Mouse (Mus musculus) forebrain, embryonic 12.5 days (tissue): ENCODE results near the gene Ntrk2. TPM values are rescaled to one million over a fixed set of nuclear protein-coding genes. Genes with fewer than 3 reads are reported as not detected.

ENCODE experiments used
- ATAC-seq: fragments of 200-750 bp; cut with Nextera tagmentation; 2 replicates; pipeline ENCODE4 v1.8.0; 2017; ENCODE audit warnings: moderate TSS enrichment; ENCODE audit not compliant: low FRiP score
- H3K27ac ChIP-seq: fragments of 300-500 bp; sonication (generic); 2 replicates; pipeline ENCODE4 v1.5.1; 2016; ENCODE audit warnings: mild to moderate bottlenecking
- H3K27me3 ChIP-seq: fragments of 300-500 bp; sonication (generic); 2 replicates; pipeline ENCODE4 v1.6.1; 2016; ENCODE audit warnings: mild to moderate bottlenecking
- H3K36me3 ChIP-seq: fragments of 300-500 bp; sonication (generic); replicated peaks from 2 replicates; pipeline ENCODE4 v1.6.1; 2016; ENCODE audit warnings: mild to moderate bottlenecking
- H3K4me1 ChIP-seq: fragments of 300-500 bp; sonication (generic); 2 replicates; pipeline ENCODE4 v1.6.1; 2016
- H3K4me2 ChIP-seq: fragments of 300-500 bp; sonication (generic); 2 replicates; pipeline ENCODE4 v1.6.1; 2016; ENCODE audit warnings: mild to moderate bottlenecking, moderate library complexity
- H3K4me3 ChIP-seq: fragments of 300-500 bp; sonication (generic); replicated peaks from 2 replicates; pipeline ENCODE4 v1.5.1; 2016; ENCODE audit warnings: mild to moderate bottlenecking
- H3K9ac ChIP-seq: fragments of 300-500 bp; sonication (generic); 2 replicates; pipeline ENCODE4 v1.6.1; 2016; ENCODE audit warnings: mild to moderate bottlenecking
- H3K9me3 ChIP-seq: fragments of 300-500 bp; sonication (generic); 2 replicates; pipeline ENCODE4 v1.6.1; 2016
- WGBS: fragments of 180-500 bp; shearing (Covaris S2); methylation state at CpG from one replicate; pipeline ENCODE4 v1.1.7; 2016; 5-methylcytosine and 5-hydroxymethylcytosine counted together
- polyA plus RNA-seq: library from polyadenylated mRNA; unstranded; fragments of >200 nt; fragmentation: Nextera tagmentation; extraction: Ambion mirVana; gene quantifications from 2 replicates; pipeline ENCODE4 v1.2.1, GENCODE M21; 2016

Ntrk2 gene
- polyA plus RNA-seq, 1 experiment from 2014 or later: 51.7 TPM

DNA sequence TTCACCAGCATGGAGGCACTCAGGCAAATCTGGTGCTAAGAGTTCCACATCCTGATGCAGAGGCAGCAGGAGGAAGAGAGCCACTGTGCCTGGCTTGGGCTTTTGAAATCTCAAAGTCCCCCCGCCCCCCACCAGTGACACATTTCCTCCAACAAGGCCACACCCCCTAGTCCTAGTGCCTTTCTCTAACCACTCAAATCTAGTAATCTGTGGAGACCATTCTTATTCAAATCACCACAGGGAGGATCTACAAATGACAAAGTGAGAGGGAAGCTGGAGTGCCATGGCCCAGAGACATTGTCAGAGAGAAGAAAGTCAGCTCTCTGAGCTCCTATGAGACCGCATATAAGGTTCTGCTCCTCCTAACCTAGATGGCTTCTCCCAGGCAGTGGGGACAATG is 105.6 kb downstream of the Ntrk2 start:
- H3K27me3 ChIP-seq: no peaks in the 10 kb centered on the region
- no peaks in the 10 kb centered on the region for H3K36me3 ChIP-seq
- 98% methylated on average over 2 of the region's 2 CpGs for WGBS
- peaks cover 8% of the 10 kb centered on the region; the same call in 1 of the 2 replicates for H3K4me1 ChIP-seq
- no peak overlapping the region for H3K9ac ChIP-seq
- no peaks in the 10 kb centered on the region for H3K9me3 ChIP-seq
- H3K4me3 ChIP-seq: no peak overlapping the region
- H3K27ac ChIP-seq: no peak overlapping the region
- ATAC-seq: no peak
- H3K4me2 ChIP-seq: no peak overlapping the region

DNA sequence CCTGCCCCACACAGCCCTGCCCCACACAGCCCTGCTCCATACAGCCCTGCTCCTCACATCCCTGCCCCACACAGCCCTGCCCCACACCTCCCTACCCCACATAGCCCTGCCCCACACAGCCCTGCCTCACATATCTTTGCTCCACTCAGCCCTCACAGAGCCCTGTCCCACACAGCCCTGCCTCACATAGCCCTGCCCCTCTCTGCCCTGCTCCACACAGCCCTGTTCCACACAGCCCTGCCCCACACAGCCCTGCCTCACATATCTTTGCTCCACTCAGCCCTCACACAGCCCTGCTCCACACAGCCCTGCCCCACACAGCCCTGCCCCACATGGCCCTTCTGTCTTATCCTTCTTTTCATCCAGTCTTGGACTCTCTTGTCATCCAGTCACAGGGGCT is 106.2 kb downstream of the Ntrk2 start:
- Histone ChIP-seq H3K9ac (no peak overlapping the region), H3K4me3 (no peak overlapping the region), H3K4me1 (peaks cover 8% of the 10 kb centered on the region; the same call in 1 of the 2 replicates), H3K27ac (no peak overlapping the region), H3K36me3 (no peaks in the 10 kb centered on the region), H3K9me3 (no peaks in the 10 kb centered on the region), H3K4me2 (no peak overlapping the region), H3K27me3 (no peaks in the 10 kb centered on the region)
- ATAC-seq: peak; percentile 61; the same call in 1 of the 2 replicates

DNA sequence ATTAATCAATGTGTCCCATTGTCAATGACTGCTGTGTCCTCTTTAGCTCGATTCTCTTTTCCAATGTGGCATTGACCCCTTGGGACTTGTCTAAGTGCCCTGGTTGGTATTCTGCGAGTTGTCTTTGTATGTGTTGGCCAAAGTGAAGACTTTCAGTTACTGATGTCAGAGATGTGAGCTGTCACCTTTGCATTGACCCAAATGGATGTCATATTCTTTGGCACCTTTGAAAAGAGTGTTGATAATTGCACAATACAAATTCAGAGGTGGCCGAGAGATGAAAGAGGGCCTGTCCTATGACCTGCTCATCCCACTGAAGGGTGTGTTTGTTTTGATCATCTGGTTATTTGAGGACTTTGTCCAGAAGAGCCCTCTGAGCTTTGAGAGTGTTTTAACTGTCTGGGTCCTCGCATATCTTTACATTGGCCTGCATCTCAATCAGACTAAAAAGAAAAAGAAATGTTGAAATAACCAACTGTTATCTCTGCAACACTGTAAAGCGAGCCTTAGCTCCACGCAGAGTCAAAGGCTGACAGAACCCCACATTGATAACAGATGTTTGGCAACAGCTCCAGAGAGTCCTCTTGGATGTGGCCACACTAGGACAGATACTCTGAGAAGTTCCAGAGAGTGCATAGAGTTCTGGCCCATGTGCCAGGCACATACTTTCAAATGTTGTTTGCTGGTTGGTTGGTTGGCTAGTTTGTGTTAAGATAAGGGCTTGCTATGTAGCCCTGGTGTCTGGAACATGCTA is 107.9 kb downstream of the Ntrk2 start:
- no peak for ATAC-seq
- WGBS: 85% methylated on average over 6 of the region's 6 CpGs
- Histone ChIP-seq H3K27me3 (no peaks in the 10 kb centered on the region), H3K27ac (no peak overlapping the region), H3K4me3 (no peak overlapping the region), H3K4me2 (no peak overlapping the region), H3K4me1 (peaks cover 8% of the 10 kb centered on the region; the same call in 1 of the 2 replicates), H3K9ac (no peak overlapping the region), H3K9me3 (no peaks in the 10 kb centered on the region), H3K36me3 (no peaks in the 10 kb centered on the region)

DNA sequence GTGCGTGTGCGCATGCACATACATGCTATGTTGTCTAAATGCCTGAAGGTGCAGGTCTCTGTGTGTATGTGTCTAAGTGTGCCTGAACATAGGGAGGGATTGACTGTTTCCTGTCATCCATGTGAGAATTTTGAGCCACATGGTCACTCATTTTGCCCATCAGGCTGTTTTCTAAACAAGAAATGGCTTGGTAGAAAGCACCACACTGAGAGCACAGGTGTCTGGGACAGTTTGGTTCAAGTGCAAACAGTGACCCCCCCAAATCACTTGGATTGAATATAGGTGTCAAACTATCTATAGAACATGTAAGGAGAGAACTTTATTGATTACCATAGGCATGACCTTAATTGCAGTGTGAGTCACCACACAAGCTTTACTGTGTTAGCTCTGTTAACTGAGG is 110.0 kb downstream of the Ntrk2 start:
- ATAC-seq: no peak
- peaks cover 8% of the 10 kb centered on the region; the same call in 1 of the 2 replicates for H3K4me1 ChIP-seq
- H3K27ac ChIP-seq: no peak overlapping the region
- no peaks in the 10 kb centered on the region for H3K36me3 ChIP-seq
- H3K4me2 ChIP-seq: no peak overlapping the region
- no peak overlapping the region for H3K4me3 ChIP-seq
- H3K9me3 ChIP-seq: no peaks in the 10 kb centered on the region
- H3K9ac ChIP-seq: no peak overlapping the region
- H3K27me3 ChIP-seq: no peaks in the 10 kb centered on the region
- WGBS: 98% methylated on average over 2 of the region's 2 CpGs

DNA sequence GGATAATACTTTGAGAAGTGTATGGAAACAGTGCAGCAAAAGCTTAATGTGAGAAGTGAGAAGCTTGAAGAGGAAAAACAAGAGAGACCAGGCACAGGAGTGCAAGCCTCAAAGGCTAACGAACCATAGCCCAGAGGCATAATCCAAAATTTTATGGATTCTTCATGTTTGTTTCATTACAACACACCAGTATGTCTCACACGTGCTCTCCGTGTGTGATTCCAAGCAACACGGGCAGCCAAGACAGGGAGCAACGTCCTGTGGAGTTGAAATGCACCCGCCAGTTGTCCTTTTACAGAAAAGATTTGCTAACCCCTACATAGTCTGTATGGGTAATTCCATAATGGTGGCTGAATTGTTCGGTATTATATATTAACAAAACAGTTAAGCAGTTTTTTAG is 113.9 kb downstream of the Ntrk2 start:
- Histone ChIP-seq H3K4me2 (no peak overlapping the region), H3K36me3 (no peaks in the 10 kb centered on the region), H3K4me1 (peaks cover 17% of the 10 kb centered on the region), H3K27me3 (no peaks in the 10 kb centered on the region), H3K27ac (no peak overlapping the region), H3K4me3 (no peak overlapping the region), H3K9ac (no peak overlapping the region), H3K9me3 (no peaks in the 10 kb centered on the region)
- 88% methylated on average over 7 of the region's 7 CpGs for WGBS
- no peak for ATAC-seq

DNA sequence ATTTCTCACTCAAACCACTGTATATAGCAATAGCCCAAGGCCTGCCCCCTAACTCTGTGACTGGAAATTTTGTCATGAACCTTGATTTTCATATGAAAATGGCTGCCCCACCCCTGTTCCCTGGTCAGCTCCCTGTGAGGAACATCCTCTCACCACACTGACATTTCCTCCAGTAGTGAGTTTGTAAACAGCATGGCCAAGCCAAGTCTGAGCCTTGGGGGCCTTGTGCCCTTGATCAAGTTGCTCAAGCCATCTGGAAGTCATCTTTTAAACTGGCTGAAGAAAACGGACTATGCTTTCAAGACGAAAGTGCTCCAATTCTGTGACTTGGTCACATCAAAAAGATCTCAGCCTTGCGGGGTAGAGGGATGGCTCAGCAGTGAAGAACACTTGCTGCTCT is 114.9 kb downstream of the Ntrk2 start:
- H3K27ac ChIP-seq: no peak overlapping the region
- ATAC-seq: no peak
- peaks cover 17% of the 10 kb centered on the region for H3K4me1 ChIP-seq
- H3K27me3 ChIP-seq: no peaks in the 10 kb centered on the region
- H3K4me2 ChIP-seq: no peak overlapping the region
- no peaks in the 10 kb centered on the region for H3K9me3 ChIP-seq
- 92% methylated on average over 3 of the region's 3 CpGs for WGBS
- H3K4me3 ChIP-seq: no peak overlapping the region
- no peaks in the 10 kb centered on the region for H3K36me3 ChIP-seq
- H3K9ac ChIP-seq: no peak overlapping the region

DNA sequence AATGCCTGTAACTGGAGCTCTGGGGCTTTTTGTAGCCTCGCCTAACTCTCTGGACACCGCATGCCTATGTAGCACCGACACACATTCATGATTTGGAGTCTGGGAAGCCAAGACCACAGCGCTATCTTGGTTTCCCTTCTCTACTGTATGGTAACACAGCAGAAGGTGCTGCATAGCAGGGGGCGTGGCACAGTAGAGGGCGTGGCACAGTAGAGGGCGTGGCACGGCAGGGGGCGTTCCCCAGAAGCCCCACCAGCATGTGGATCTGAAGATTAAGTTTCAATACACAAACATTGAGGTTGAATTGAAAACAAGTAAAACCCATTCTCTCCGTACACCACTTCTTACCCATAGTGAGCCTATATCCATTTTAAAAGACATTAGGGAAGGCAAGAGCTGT is 115.3 kb downstream of the Ntrk2 start:
- Histone ChIP-seq H3K27ac (no peak overlapping the region), H3K4me3 (no peak overlapping the region), H3K4me2 (no peak overlapping the region), H3K9me3 (no peaks in the 10 kb centered on the region), H3K36me3 (no peaks in the 10 kb centered on the region), H3K4me1 (peaks cover 17% of the 10 kb centered on the region), H3K27me3 (no peaks in the 10 kb centered on the region), H3K9ac (no peak overlapping the region)
- WGBS: 91% methylated on average over 10 of the region's 10 CpGs
- ATAC-seq: no peak

DNA sequence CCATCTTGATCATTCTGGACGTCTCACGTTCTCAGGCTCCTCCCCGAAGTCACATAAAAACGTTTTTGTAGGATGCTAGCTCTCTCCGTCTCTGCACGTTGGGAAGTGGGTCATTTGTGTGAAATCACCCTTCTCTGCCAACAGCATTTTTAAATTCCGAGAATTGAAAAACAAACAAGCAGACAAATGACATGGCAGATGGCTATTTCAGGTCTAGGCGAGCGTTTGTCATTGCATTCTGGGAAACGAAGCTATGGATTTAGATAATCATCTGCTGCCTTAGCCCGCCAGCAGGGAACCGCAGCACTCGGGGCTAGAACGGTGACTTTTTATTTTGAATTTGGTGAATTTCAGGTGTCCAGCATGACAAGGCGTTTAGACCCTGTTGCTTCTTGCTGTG is 115.8 kb downstream of the Ntrk2 start:
- Histone ChIP-seq H3K27ac (no peak overlapping the region), H3K9ac (no peak overlapping the region), H3K4me2 (no peak overlapping the region), H3K27me3 (no peaks in the 10 kb centered on the region), H3K9me3 (no peaks in the 10 kb centered on the region), H3K36me3 (no peaks in the 10 kb centered on the region), H3K4me1 (peaks cover 17% of the 10 kb centered on the region), H3K4me3 (no peak overlapping the region)
- 87% methylated on average over 15 of the region's 15 CpGs for WGBS
- ATAC-seq: no peak

DNA sequence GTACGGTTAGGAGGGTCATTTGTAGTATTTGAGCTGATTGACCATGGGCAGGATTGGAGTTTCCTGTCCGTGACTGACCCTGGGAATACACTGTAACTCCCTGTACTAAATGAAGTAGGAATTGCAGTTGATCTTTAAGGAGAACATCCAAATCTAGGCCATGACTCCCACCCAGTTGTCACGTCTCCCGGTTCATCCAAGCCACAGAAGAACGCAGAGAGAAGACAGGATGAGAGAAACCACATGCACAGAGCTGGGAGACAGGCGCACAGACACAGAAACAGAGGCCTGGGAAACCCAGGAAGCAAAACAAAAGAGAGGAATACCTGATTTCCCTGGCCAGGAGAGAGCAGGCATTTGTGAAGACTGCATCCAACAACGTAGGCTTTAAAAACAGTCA is 117.1 kb downstream of the Ntrk2 start:
- Histone ChIP-seq H3K4me3 (no peak overlapping the region), H3K9me3 (no peaks in the 10 kb centered on the region), H3K27me3 (no peaks in the 10 kb centered on the region), H3K36me3 (no peaks in the 10 kb centered on the region), H3K4me2 (no peak overlapping the region), H3K4me1 (peaks cover 20% of the 10 kb centered on the region), H3K9ac (no peak overlapping the region), H3K27ac (no peak overlapping the region)
- WGBS: 82% methylated on average over 7 of the region's 7 CpGs
- ATAC-seq: no peak

DNA sequence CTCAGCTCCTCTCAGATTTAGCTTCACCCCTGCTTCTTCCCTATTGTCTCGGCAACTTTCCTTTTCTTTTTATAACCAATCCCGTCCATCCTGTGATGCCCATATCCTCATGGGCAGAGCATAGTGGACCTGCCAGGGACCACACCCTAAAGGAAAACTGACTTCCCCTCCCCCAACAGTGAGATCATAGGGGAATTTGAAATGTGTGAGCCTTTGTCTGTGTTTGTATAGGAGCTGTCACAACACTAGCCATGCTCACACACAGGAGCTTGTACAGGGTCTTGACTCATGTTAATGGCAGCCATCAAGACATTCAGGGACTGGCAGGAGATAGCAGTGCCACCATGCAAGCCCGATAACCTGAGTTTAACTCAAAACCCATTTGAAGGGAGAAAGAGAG is 118.1 kb downstream of the Ntrk2 start:
- H3K4me2 ChIP-seq: peak overlapping the region; percentile 8; the same call in 1 of the 2 replicates
- no peaks in the 10 kb centered on the region for H3K9me3 ChIP-seq
- no peak overlapping the region for H3K4me3 ChIP-seq
- no peaks in the 10 kb centered on the region for H3K27me3 ChIP-seq
- H3K27ac ChIP-seq: no peak overlapping the region
- peak; percentile 43; the same call in 1 of the 2 replicates for ATAC-seq
- H3K36me3 ChIP-seq: no peaks in the 10 kb centered on the region
- WGBS: 35% methylated on average over 3 of the region's 3 CpGs
- peaks cover 29% of the 10 kb centered on the region for H3K4me1 ChIP-seq
- H3K9ac ChIP-seq: no peak overlapping the region

DNA sequence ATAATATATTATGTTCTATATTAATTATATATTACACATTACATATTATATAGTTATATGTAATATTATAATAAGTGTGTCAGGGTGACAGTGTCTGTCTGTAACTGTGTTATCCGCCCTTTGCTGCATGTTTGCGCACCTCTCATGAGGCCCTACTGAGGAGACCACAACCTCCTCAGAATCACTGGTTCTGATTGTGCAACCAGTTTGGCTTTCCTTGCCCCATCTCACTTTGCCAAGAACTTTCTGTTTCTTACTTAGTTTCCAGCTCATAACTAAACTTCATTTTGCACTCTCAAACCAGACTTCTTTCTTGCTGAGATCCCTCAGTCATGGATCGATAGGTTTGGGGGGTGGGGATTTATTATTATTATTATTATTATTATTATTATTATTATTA is 120.8 kb downstream of the Ntrk2 start:
- Histone ChIP-seq H3K27me3 (no peaks in the 10 kb centered on the region), H3K4me1 (peaks cover 33% of the 10 kb centered on the region), H3K4me2 (no peak overlapping the region), H3K9ac (no peak overlapping the region), H3K36me3 (no peaks in the 10 kb centered on the region), H3K9me3 (no peaks in the 10 kb centered on the region), H3K27ac (no peak overlapping the region), H3K4me3 (no peak overlapping the region)
- WGBS: 95% methylated on average over 3 of the region's 3 CpGs
- ATAC-seq: no peak

DNA sequence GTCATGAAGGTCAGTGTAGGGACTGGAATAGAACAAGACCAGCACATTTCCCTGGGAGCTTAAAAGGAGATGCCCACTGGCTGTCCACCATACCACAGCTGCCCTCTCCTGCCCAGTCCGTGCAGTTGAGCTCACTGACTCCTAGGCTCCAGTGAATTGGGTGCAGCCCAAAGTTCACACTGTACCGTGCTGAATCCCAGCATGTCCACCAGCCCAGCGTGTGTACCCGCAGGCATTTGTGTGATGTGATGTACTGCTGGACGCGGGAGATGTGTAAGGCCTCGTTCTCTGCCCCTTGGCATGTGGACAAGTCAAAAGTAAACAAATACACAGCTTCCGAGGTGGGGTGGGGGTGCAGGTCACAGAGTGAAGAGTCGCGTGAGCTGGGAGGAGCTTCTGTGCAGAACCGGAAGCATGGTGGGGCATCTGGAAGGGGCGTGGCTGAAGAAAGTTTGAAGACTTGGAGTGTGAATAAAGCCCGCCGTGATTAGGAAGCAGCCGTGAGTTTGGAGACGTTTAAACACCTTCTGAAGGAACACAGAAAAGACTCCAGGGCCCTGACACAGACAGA is 121.4 kb downstream of the Ntrk2 start:
- Histone ChIP-seq H3K27ac (no peak overlapping the region), H3K4me1 (peaks cover 34% of the 10 kb centered on the region), H3K9ac (no peak overlapping the region), H3K27me3 (no peaks in the 10 kb centered on the region), H3K4me2 (no peak overlapping the region), H3K36me3 (no peaks in the 10 kb centered on the region), H3K9me3 (no peaks in the 10 kb centered on the region), H3K4me3 (no peak overlapping the region)
- WGBS: 77% methylated on average over 16 of the region's 16 CpGs
- ATAC-seq: no peak
